Comparison of ENCODE assay signal across 22 mouse cellular contexts in the genomic region with DNA sequence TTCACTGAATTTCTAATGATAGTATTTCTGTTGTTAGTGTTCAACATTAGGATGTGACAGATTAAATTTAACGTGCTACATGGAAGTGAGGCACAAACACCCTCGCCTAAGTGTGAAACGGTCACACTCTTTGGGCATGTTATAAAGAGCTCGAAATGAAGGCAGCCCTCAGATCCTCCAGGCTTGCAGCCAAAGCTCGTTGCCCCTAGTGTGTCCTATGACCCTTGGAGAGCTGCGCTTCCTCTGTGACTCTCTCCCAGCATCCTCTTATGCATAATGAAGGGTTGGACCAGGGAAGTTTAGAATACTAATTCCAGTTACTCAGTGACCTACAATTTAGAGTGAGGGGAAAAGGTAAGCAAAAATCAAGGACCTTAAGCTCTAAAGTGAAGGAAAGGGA.
DNase-seq lines count a peak whose midpoint lies in the region; ATAC-seq and TF ChIP-seq lines count a peak whose summit lies in the region.
"Had no signal": no experiment of that assay in that cellular context is flagged by ENCODE, and none has a peak within 500 bp of the region (broad histone marks: within the 10 kb centered on the region; RNA-seq: fewer than 3 reads in every experiment).

No protein-coding gene starts in this region.

- intact Hi-C loops in heart, postnatal 14 days (cut with DNase I) = no loop called here

- H3K4me1 ChIP-seq in lung, adult 2 months (ENCODE audit: control insufficient read depth, insufficient read depth, low read length) = no peaks in the 10 kb centered on the region
- H3K4me1 ChIP-seq in kidney, embryonic 16.5 days (ENCODE audit: insufficient read depth, low read length) = peaks cover 4% of the 10 kb centered on the region; the same call in 1 of the 2 replicates
- H3K4me1 ChIP-seq: embryonic facial prominence, embryonic 15.5 days; heart, embryonic 15.5 days; limb, embryonic 13.5 days; liver, embryonic 12.5 days had no signal

- TF ChIP-seq POLR2A in lung, adult 2 months (IDR thresholded peaks at IDR 0.05; ENCODE audit: borderline replicate concordance, extremely low read depth, low read depth, low read length) = no peak

- peak; percentile 75 for DNase-seq in heart, adult 11 months
- no peak for DNase-seq in heart, postnatal 14 days
- DNase-seq in lung, postnatal 10 days = peak; percentile 7
- no peak for DNase-seq in lung, adult 2 months
- DNase-seq in urinary bladder, adult 18-20 months (ENCODE audit: low spot score in 2 of 2) = no peak
- no peak for DNase-seq in right cerebral cortex, adult 18-20 months
- DNase-seq: cerebellum, adult 18-20 months; gastrocnemius, adult 2 months; heart, postnatal 4 days; lung, adult 18-20 months; lung, postnatal 4 days; thymus, adult 18-20 months; thymus, postnatal 4 days had no signal

- no peak overlapping the region for H3K4me3 ChIP-seq in lung, adult 2 months (replicated peaks; ENCODE audit: extremely low read depth, low read depth, low read length)
- no peak overlapping the region for H3K4me3 ChIP-seq in kidney, embryonic 16.5 days (ENCODE audit: low read length)
- H3K4me3 ChIP-seq: embryonic facial prominence, embryonic 15.5 days; gastrocnemius, adult 2 months; heart, embryonic 15.5 days; limb, embryonic 13.5 days; liver, embryonic 12.5 days had no signal

- no peak overlapping the region for H3K9ac ChIP-seq in kidney, embryonic 16.5 days (replicated peaks; ENCODE audit: low read length)
- H3K9ac ChIP-seq: embryonic facial prominence, embryonic 15.5 days; heart, embryonic 15.5 days; limb, embryonic 13.5 days; liver, embryonic 12.5 days had no signal

- H3K9me3 ChIP-seq in kidney, embryonic 16.5 days (ENCODE audit: low read length) = no peaks in the 10 kb centered on the region
- H3K9me3 ChIP-seq: embryonic facial prominence, embryonic 15.5 days; heart, embryonic 15.5 days; limb, embryonic 13.5 days; liver, embryonic 12.5 days had no signal

- H3K27ac ChIP-seq in kidney, embryonic 16.5 days (ENCODE audit: low read length) = no peak overlapping the region
- H3K27ac ChIP-seq: embryonic facial prominence, embryonic 15.5 days; gastrocnemius, adult 2 months; heart, embryonic 15.5 days; limb, embryonic 13.5 days; liver, embryonic 12.5 days had no signal

- 67% methylated on average over 6 of the region's 6 CpGs for WGBS in lung, adult 2 months
- WGBS in kidney, embryonic 16.5 days = 36% methylated on average over 6 of the region's 6 CpGs

- H3K4me2 ChIP-seq in kidney, embryonic 16.5 days (replicated peaks; ENCODE audit: low read depth, low read length) = no peak overlapping the region
- H3K4me2 ChIP-seq: embryonic facial prominence, embryonic 15.5 days; heart, embryonic 15.5 days; limb, embryonic 13.5 days; liver, embryonic 12.5 days had no signal

- 0 out of 2 replicates have a peak, but pooled peaks have one; percentile 49 for ATAC-seq in kidney, embryonic 16.5 days (ENCODE audit: low FRiP score, low TSS enrichment)
- ATAC-seq: CD4-positive, CD25-positive, alpha-beta regulatory T cell, adult 4 months; forebrain, embryonic 14.5 days; intestine, postnatal 0 days; liver, embryonic 12.5 days; midbrain, embryonic 16.5 days had no signal

- no peaks in the 10 kb centered on the region for H3K36me3 ChIP-seq in kidney, embryonic 16.5 days (ENCODE audit: insufficient read depth, low read length)
- H3K36me3 ChIP-seq: embryonic facial prominence, embryonic 15.5 days; heart, embryonic 15.5 days; limb, embryonic 13.5 days; liver, embryonic 12.5 days had no signal

- TF ChIP-seq CTCF in lung, adult 2 months (IDR thresholded peaks at IDR 0.05; ENCODE audit: insufficient read depth, low read length) = no peak

- no peaks in the 10 kb centered on the region for H3K27me3 ChIP-seq in kidney, embryonic 16.5 days (ENCODE audit: insufficient read depth, low read length)
- H3K27me3 ChIP-seq: embryonic facial prominence, embryonic 15.5 days; heart, embryonic 15.5 days; limb, embryonic 13.5 days; liver, embryonic 12.5 days had no signal

Comparison
In these comparisons a context has a peak if more than half of its experiments do, and no peak if none do; other contexts are left out.
1. DNase-seq: peak in heart, adult 11 months (single experiment) and lung, postnatal 10 days (single experiment); none in heart, postnatal 14 days (0 of 2), lung, adult 2 months (single experiment), urinary bladder, adult 18-20 months (0 of 2) and right cerebral cortex, adult 18-20 months (single experiment).